Mouse (Mus musculus) CH12.LX (cell line): ENCODE measurements around the gene Bri3. TPM values are rescaled to one million over a fixed set of nuclear protein-coding genes. Genes with fewer than 3 reads are reported as not detected.

Experiments used
- DNase-seq: peaks from one replicate; pipeline ENCODE4 v3.0.0-alpha.2; 2013; ENCODE audit errors: extremely low read depth
- H3K27ac ChIP-seq: 2 replicates; pipeline ENCODE4 v1.5.1; 2012; ENCODE audit warnings: low read depth, mild to moderate bottlenecking, control low read depth, moderate library complexity; ENCODE audit not compliant: insufficient read depth
- H3K27me3 ChIP-seq: replicated peaks from 2 replicates; pipeline ENCODE3; 2012; ENCODE audit warnings: inconsistent platforms
- H3K36me3 ChIP-seq, 2 experiments: replicated peaks in 1 of 2; 2 replicates each; pipeline versions ENCODE3 to v1.6.1; 2012; ENCODE audit warnings: inconsistent platforms in 1 of 2, low read length in 1 of 2, mild to moderate bottlenecking in 1 of 2, mixed read lengths in 1 of 2, moderate library complexity in 1 of 2; ENCODE audit not compliant: control insufficient read depth in 1 of 2, insufficient read depth in 1 of 2
- H3K4me1 ChIP-seq, 2 experiments: 2 replicates each; pipeline ENCODE4 v1.6.1; 2012; ENCODE audit warnings: inconsistent platforms in 1 of 2, moderate library complexity in 1 of 2; ENCODE audit not compliant: insufficient read depth in 2 of 2, control insufficient read depth in 1 of 2
- H3K4me2 ChIP-seq: 2 replicates; pipeline ENCODE4 v1.6.1; 2012; ENCODE audit warnings: low read depth, mild to moderate bottlenecking, control low read depth; ENCODE audit not compliant: poor library complexity, insufficient read depth, severe bottlenecking
- H3K4me3 ChIP-seq, 3 experiments: fragments of 150-350 bp in 1 of 3; sonication (generic) in 1 of 3; replicated peaks in 1 of 3; 2 replicates each; pipeline versions ENCODE3 to v1.5.1; 2011 to 2012; ENCODE audit warnings: low read depth in 2 of 3, low read length in 2 of 3, mild to moderate bottlenecking in 2 of 3, moderate library complexity in 2 of 3, control low read depth in 1 of 3, improper control_type of control experiment in 1 of 3, inconsistent platforms in 1 of 3, mixed read lengths in 1 of 3; ENCODE audit not compliant: poor library complexity in 1 of 3
- H3K79me2 ChIP-seq: replicated peaks from 2 replicates; pipeline ENCODE4 v1.6.1; 2012; ENCODE audit warnings: mild to moderate bottlenecking, moderate library complexity; ENCODE audit not compliant: control insufficient read depth, poor library complexity, insufficient read depth, severe bottlenecking; ENCODE audit errors: extremely low read depth
- H3K9ac ChIP-seq: 2 replicates; pipeline ENCODE4 v1.6.1; 2012; ENCODE audit warnings: low read depth, mild to moderate bottlenecking, control low read depth, moderate library complexity; ENCODE audit not compliant: insufficient read depth
- H3K9me3 ChIP-seq: replicated peaks from 2 replicates; pipeline ENCODE3; 2012; ENCODE audit warnings: low read length, inconsistent platforms, mixed read lengths
- BHLHE40 ChIP-seq: IDR thresholded peaks from 2 replicates; pipeline ENCODE4 v1.6.1; 2011; ENCODE audit warnings: mild to moderate bottlenecking, low read depth, low read length, improper control_type of control experiment
- CHD1 ChIP-seq: IDR thresholded peaks from 2 replicates; pipeline ENCODE4 v1.6.1; 2012; ENCODE audit warnings: low read depth, low read length, improper control_type of control experiment, inconsistent platforms
- E2F4 ChIP-seq: IDR thresholded peaks from 2 replicates; pipeline ENCODE4 v1.6.1; 2011; ENCODE audit warnings: low read depth, low read length, improper control_type of control experiment; ENCODE audit not compliant: insufficient replicate concordance
- EP300 ChIP-seq: IDR thresholded peaks from 2 replicates; pipeline ENCODE4 v1.6.1; 2011; ENCODE audit warnings: low read length, improper control_type of control experiment
- ETS1 ChIP-seq: conservative IDR thresholded peaks from 2 replicates; pipeline ENCODE4 v1.6.1; 2012; ENCODE audit warnings: low read depth, mild to moderate bottlenecking, inconsistent platforms, low read length, improper control_type of control experiment, moderate library complexity
- HCFC1 ChIP-seq: IDR thresholded peaks from 2 replicates; pipeline ENCODE4 v1.6.1; 2012; ENCODE audit warnings: low read depth, mild to moderate bottlenecking, inconsistent platforms, low read length, improper control_type of control experiment
- IRF4 ChIP-seq: IDR thresholded peaks from 2 replicates; pipeline ENCODE4 v1.6.1; 2014; ENCODE audit warnings: low read depth, mild to moderate bottlenecking, inconsistent platforms, low read length, improper control_type of control experiment
- JUN ChIP-seq: IDR thresholded peaks from 2 replicates; pipeline ENCODE4 v1.6.1; 2011; ENCODE audit warnings: low read depth, mild to moderate bottlenecking, low read length, improper control_type of control experiment, moderate library complexity; ENCODE audit not compliant: insufficient read depth
- JUND ChIP-seq: conservative IDR thresholded peaks from 2 replicates; pipeline ENCODE4 v1.6.1; 2011; ENCODE audit warnings: low read depth, low read length, improper control_type of control experiment
- MAX ChIP-seq: IDR thresholded peaks from 2 replicates; pipeline ENCODE4 v1.6.1; 2011; ENCODE audit warnings: low read length, improper control_type of control experiment
- NRF1 ChIP-seq: IDR thresholded peaks from 2 replicates; pipeline ENCODE4 v1.6.1; 2014; ENCODE audit warnings: low read depth, mild to moderate bottlenecking, inconsistent platforms, low read length, improper control_type of control experiment, moderate library complexity
- POLR2A ChIP-seq: IDR thresholded peaks from 2 replicates; pipeline ENCODE4 v1.6.1; 2011; ENCODE audit warnings: low read depth, mild to moderate bottlenecking, improper control_type of control experiment, low read length
- POLR2AphosphoS2 ChIP-seq: IDR thresholded peaks from 2 replicates; pipeline ENCODE4 v1.6.1; 2011; ENCODE audit warnings: low read depth, low read length, improper control_type of control experiment
- RAD21 ChIP-seq: IDR thresholded peaks from 2 replicates; pipeline ENCODE4 v1.6.1; 2011; ENCODE audit warnings: low read depth, mild to moderate bottlenecking, low read length, improper control_type of control experiment, moderate library complexity
- RCOR1 ChIP-seq: conservative IDR thresholded peaks from 2 replicates; pipeline ENCODE4 v1.6.1; 2012; ENCODE audit warnings: low read depth, mild to moderate bottlenecking, inconsistent platforms, low read length, improper control_type of control experiment
- SIN3A ChIP-seq: IDR thresholded peaks from 2 replicates; pipeline ENCODE4 v1.6.1; 2012; ENCODE audit warnings: low read length, improper control_type of control experiment, inconsistent platforms
- TBP ChIP-seq: conservative IDR thresholded peaks from 2 replicates; pipeline ENCODE4 v1.6.1; 2011; ENCODE audit warnings: low read depth, low read length, improper control_type of control experiment
- TCF12 ChIP-seq: IDR thresholded peaks from 2 replicates; pipeline ENCODE4 v1.6.1; 2014; ENCODE audit warnings: low read depth, mild to moderate bottlenecking, inconsistent platforms, low read length, improper control_type of control experiment
- UBTF ChIP-seq: IDR thresholded peaks from 2 replicates; pipeline ENCODE4 v1.6.1; 2012; ENCODE audit warnings: low read depth, mild to moderate bottlenecking, inconsistent platforms, low read length, improper control_type of control experiment, moderate library complexity
- USF2 ChIP-seq: conservative IDR thresholded peaks from 2 replicates; pipeline ENCODE4 v1.6.1; 2011; ENCODE audit warnings: low read depth, low read length, improper control_type of control experiment
- ZC3H11A ChIP-seq: IDR thresholded peaks from 2 replicates; pipeline ENCODE4 v1.6.1; 2012; ENCODE audit warnings: low read depth, mild to moderate bottlenecking, inconsistent platforms, low read length, improper control_type of control experiment
- ZKSCAN1 ChIP-seq: IDR thresholded peaks from 2 replicates; pipeline ENCODE4 v1.6.1; 2012; ENCODE audit warnings: low read depth, inconsistent platforms, low read length, improper control_type of control experiment, borderline replicate concordance
- ZMIZ1 ChIP-seq: IDR thresholded peaks from 2 replicates; pipeline ENCODE4 v1.6.1; 2012; ENCODE audit warnings: low read depth, mild to moderate bottlenecking, inconsistent platforms, low read length, improper control_type of control experiment
- dilution Hi-C: fragments of 300-500 bp; cut with MboI; formaldehyde crosslinking; loops from 2 replicates; pipeline ENCODE4 v1.14.3; 2020; ENCODE audit warnings: low sequenced_read_pairs; ENCODE audit not compliant: extremely low pct_unique_long_range_greater_than_20kb, extremely low pct_ligation_motif_present
- in situ Hi-C: fragments of 300-500 bp; cut with MboI; formaldehyde crosslinking; loops from 3 replicates; pipeline ENCODE4 v1.14.3; 2019; ENCODE audit warnings: low sequenced_read_pairs, low pct_ligation_motif_present, low pct_unique_long_range_greater_than_20kb, mixed read lengths
- polyA plus RNA-seq: library from polyadenylated mRNA; unstranded; fragments of >175 nt; gene quantifications from 2 replicates; pipeline ENCODE4 v1.2.1, GENCODE M21; 2012; ENCODE audit warnings: low read depth; ENCODE audit not compliant: insufficient read length
- total RNA-seq, 2 experiments: library from RNA; depleted of rRNA; stranded (reverse); fragments of 300-350 nt in 1 of 2; fragments of >200 nt in 1 of 2; gene quantifications; 2 replicates each; pipeline ENCODE4 v1.2.3; 2012 to 2014

Gene Bri3
- total and polyA plus RNA-seq, 3 experiments = 9.3 to 41.7 (median 20.3) TPM

DNA sequence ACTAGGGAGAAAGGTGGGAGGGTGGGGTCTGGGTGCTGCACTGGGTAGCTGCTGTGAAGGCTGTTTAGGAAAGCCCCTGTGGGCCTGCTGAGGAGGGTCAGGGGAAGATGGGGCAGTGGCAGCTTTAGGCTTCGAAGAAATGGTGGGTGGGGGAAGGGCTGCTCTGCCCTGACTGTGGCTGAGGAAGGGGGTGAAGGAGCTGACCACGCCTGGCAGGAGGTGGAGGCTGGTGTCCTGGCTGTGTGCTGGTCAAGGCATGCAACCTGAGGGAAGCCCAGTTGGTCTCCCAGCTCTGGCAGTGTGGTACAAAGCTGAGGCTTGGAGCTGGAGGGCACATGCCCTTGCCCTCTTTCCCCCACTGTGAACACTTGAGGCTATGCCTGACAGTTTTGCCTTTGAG, 14.4 kb downstream of the Bri3 start:
- no peaks in the 10 kb centered on the region for H3K79me2 ChIP-seq
- peaks cover 0 to 66% of the 10 kb centered on the region in 2 experiments for H3K36me3 ChIP-seq
- no peak overlapping the region for H3K4me2 ChIP-seq
- no peak for DNase-seq
- H3K9me3 ChIP-seq = no peaks in the 10 kb centered on the region
- peaks cover 3 to 66% of the 10 kb centered on the region in 2 experiments for H3K4me1 ChIP-seq
- H3K27ac ChIP-seq = no peak overlapping the region
- TF ChIP-seq ETS1 = no peak
- TF ChIP-seq UBTF = no peak
- TF ChIP-seq CHD1 = no peak
- no peak for TF ChIP-seq ZMIZ1
- no peak for TF ChIP-seq EP300
- TF ChIP-seq POLR2A = no peak
- no peak for TF ChIP-seq E2F4
- no peak for TF ChIP-seq MAX
- TF ChIP-seq RAD21 = no peak
- TF ChIP-seq RCOR1 = no peak
- TF ChIP-seq TCF12 = no peak
- TF ChIP-seq ZC3H11A = no peak
- no peak for TF ChIP-seq HCFC1
- in situ Hi-C loops (no loop called here), dilution Hi-C loops (no loop called here)
- no peaks in the 10 kb centered on the region for H3K27me3 ChIP-seq
- H3K4me3 ChIP-seq = no peak overlapping the region
- H3K9ac ChIP-seq = no peak overlapping the region

- in situ Hi-C loops (no loop called here), dilution Hi-C loops (no loop called here)
- Histone ChIP-seq H3K9me3 (no peaks in the 10 kb centered on the region), H3K4me2 (no peak overlapping the region), H3K27ac (no peak overlapping the region), H3K4me3 (no peak overlapping the region), H3K4me1 (peaks cover 3 to 60% of the 10 kb centered on the region in 2 experiments), H3K79me2 (no peaks in the 10 kb centered on the region), H3K9ac (no peak overlapping the region), H3K27me3 (no peaks in the 10 kb centered on the region), H3K36me3 (peaks cover under 1 to 69% of the 10 kb centered on the region in 2 experiments)
- TF ChIP-seq RAD21 = no peak
- TF ChIP-seq SIN3A = no peak
- no peak for TF ChIP-seq ZKSCAN1
- TF ChIP-seq CHD1 = no peak
- TF ChIP-seq JUND = no peak
- no peak for TF ChIP-seq EP300
- no peak for TF ChIP-seq ETS1
- no peak for TF ChIP-seq RCOR1
- no peak for TF ChIP-seq MAX
- no peak for TF ChIP-seq HCFC1
- no peak for TF ChIP-seq NRF1
- no peak for TF ChIP-seq IRF4
- no peak for TF ChIP-seq ZMIZ1
- no peak for TF ChIP-seq JUN
- TF ChIP-seq TCF12 = no peak
- TF ChIP-seq BHLHE40 = no peak
- TF ChIP-seq POLR2AphosphoS2 = no peak
- no peak for TF ChIP-seq USF2
- TF ChIP-seq TBP = no peak
- DNase-seq = no peak
Observed at GRCm38 (mm10) chr5:144259228-144259627, 15.0 kb downstream of the Bri3 start.
